25 mouse cellular contexts compared by ENCODE assay signal in the genomic region with DNA sequence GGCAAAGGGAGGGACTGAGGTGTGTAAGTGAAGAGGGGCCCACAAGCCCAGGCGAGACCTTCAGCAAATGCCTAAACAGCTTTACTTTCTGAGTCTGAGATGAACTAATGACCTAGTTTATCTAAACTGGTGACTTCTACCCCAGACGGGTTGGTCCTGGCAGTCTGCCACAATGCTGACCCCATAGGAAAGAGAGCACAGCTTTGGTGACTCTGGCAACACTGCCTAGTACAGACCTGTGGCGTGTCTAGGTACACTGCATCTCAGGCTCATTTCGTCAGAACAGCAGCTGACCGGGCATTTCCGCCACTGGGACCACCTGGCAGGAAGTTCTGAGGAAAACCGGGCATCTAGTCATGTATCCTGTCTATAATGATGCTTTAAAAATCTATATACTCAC.
DNase-seq lines count a peak whose midpoint lies in the region; ATAC-seq and TF ChIP-seq lines count a peak whose summit lies in the region.
"Had no signal": no experiment of that assay in that cellular context is flagged by ENCODE, and none has a peak within 500 bp of the region (broad histone marks: within the 10 kb centered on the region; RNA-seq: fewer than 3 reads in every experiment).

No protein-coding gene starts in this region.

- 0 out of 2 replicates have a peak, but pooled peaks have one; percentile 36 for ATAC-seq in heart, postnatal 0 days (ENCODE audit: insufficient read depth, low read depth)
- no peak for ATAC-seq in heart, embryonic 12.5 days (ENCODE audit: insufficient number of reproducible peaks, low FRiP score)
- ATAC-seq in liver, embryonic 13.5 days (ENCODE audit: low read depth), result peak; percentile 57; the same call in 1 of the 2 replicates
- ATAC-seq in liver, embryonic 11.5 days (replicated peaks; ENCODE audit: low FRiP score), result no peak
- ATAC-seq in liver, embryonic 16.5 days (ENCODE audit: low read depth), result peak; percentile 81
- ATAC-seq: CD4-positive, CD25-positive, alpha-beta regulatory T cell, adult 4 months; forebrain, embryonic 15.5 days; hindbrain, postnatal 0 days; inflammation-experienced regulatory T-cells, adult 6 months had no signal

- DNase-seq in heart, postnatal 0 days (ENCODE audit: low spot score), result no peak
- DNase-seq in liver, embryonic 13.5 days, result no peak
- no peak for DNase-seq in liver, embryonic 11.5 days (ENCODE audit: low spot score)
- peak; percentile 11 for DNase-seq in 416B (ENCODE audit: low read depth)
- no peak for DNase-seq in adrenal gland, adult 2 months
- DNase-seq: adrenal gland, adult 8-10 months; adrenal gland, postnatal 25 days; cerebellum, adult 18-20 months; cerebellum, adult 9-10 months; gastrocnemius, postnatal 25 days; heart, adult 2 months; heart, postnatal 10 days; heart, postnatal 36 days had no signal

- H3K27ac ChIP-seq in heart, postnatal 0 days (ENCODE audit: low read depth), result no peak overlapping the region
- H3K27ac ChIP-seq in heart, embryonic 12.5 days (ENCODE audit: poor library complexity, severe bottlenecking), result no peak overlapping the region
- H3K27ac ChIP-seq in liver, embryonic 13.5 days, result no peak overlapping the region
- H3K27ac ChIP-seq in liver, embryonic 11.5 days (ENCODE audit: low read depth, low read length), result no peak overlapping the region
- no peak overlapping the region for H3K27ac ChIP-seq in liver, embryonic 16.5 days (ENCODE audit: low read length)
- H3K27ac ChIP-seq: embryonic facial prominence, embryonic 12.5 days; forebrain, embryonic 12.5 days; forebrain, embryonic 15.5 days; heart, adult 2 months; heart, embryonic 10.5 days; hindbrain, embryonic 10.5 days; hindbrain, embryonic 14.5 days; hindbrain, postnatal 0 days had no signal

- H3K27me3 ChIP-seq in heart, postnatal 0 days (ENCODE audit: control insufficient read depth, insufficient read depth, low read length), result no peaks in the 10 kb centered on the region
- H3K27me3 ChIP-seq in heart, embryonic 12.5 days (replicated peaks), result no peaks in the 10 kb centered on the region
- H3K27me3 ChIP-seq in liver, embryonic 13.5 days, result no peaks in the 10 kb centered on the region
- no peaks in the 10 kb centered on the region for H3K27me3 ChIP-seq in liver, embryonic 11.5 days (replicated peaks; ENCODE audit: control insufficient read depth, insufficient read depth, low read length)
- H3K27me3 ChIP-seq in liver, embryonic 16.5 days (ENCODE audit: control insufficient read depth, insufficient read depth, low read depth, low read length), result no peaks in the 10 kb centered on the region
- H3K27me3 ChIP-seq: embryonic facial prominence, embryonic 12.5 days; forebrain, embryonic 12.5 days; forebrain, embryonic 15.5 days had no signal

- H3K9ac ChIP-seq in heart, postnatal 0 days (replicated peaks; ENCODE audit: low read depth, low read length), result no peak overlapping the region
- no peak overlapping the region for H3K9ac ChIP-seq in heart, embryonic 12.5 days
- no peak overlapping the region for H3K9ac ChIP-seq in liver, embryonic 13.5 days
- no peak overlapping the region for H3K9ac ChIP-seq in liver, embryonic 11.5 days (ENCODE audit: low read depth, low read length)
- no peak overlapping the region for H3K9ac ChIP-seq in liver, embryonic 16.5 days (ENCODE audit: low read depth, low read length)
- H3K9ac ChIP-seq: embryonic facial prominence, embryonic 12.5 days; forebrain, embryonic 12.5 days; forebrain, embryonic 15.5 days; hindbrain, embryonic 14.5 days had no signal

- TF ChIP-seq CTCF in heart, postnatal 0 days (IDR thresholded peaks at IDR 0.05; ENCODE audit: low read depth), result no peak

- no peaks in the 10 kb centered on the region for H3K9me3 ChIP-seq in heart, postnatal 0 days (replicated peaks; ENCODE audit: control insufficient read depth, low read length)
- H3K9me3 ChIP-seq in heart, embryonic 12.5 days (replicated peaks), result no peaks in the 10 kb centered on the region
- no peaks in the 10 kb centered on the region for H3K9me3 ChIP-seq in liver, embryonic 13.5 days (replicated peaks)
- no peaks in the 10 kb centered on the region for H3K9me3 ChIP-seq in liver, embryonic 11.5 days (ENCODE audit: control insufficient read depth, low read length)
- H3K9me3 ChIP-seq in liver, embryonic 16.5 days (replicated peaks; ENCODE audit: control insufficient read depth, low read length), result no peaks in the 10 kb centered on the region
- H3K9me3 ChIP-seq: embryonic facial prominence, embryonic 12.5 days; forebrain, embryonic 12.5 days; forebrain, embryonic 15.5 days; heart, embryonic 10.5 days; hindbrain, embryonic 10.5 days had no signal

- H3K4me3 ChIP-seq in heart, postnatal 0 days (ENCODE audit: low read depth, low read length), result no peak overlapping the region
- H3K4me3 ChIP-seq in heart, embryonic 12.5 days, result no peak overlapping the region
- H3K4me3 ChIP-seq in liver, embryonic 13.5 days (replicated peaks), result no peak overlapping the region
- no peak overlapping the region for H3K4me3 ChIP-seq in liver, embryonic 11.5 days (ENCODE audit: low read depth, low read length)
- no peak overlapping the region for H3K4me3 ChIP-seq in liver, embryonic 16.5 days (ENCODE audit: low read depth, low read length)
- H3K4me3 ChIP-seq: embryonic facial prominence, embryonic 12.5 days; erythroblast, embryonic 14.5 days; forebrain, embryonic 12.5 days; forebrain, embryonic 15.5 days; heart, adult 2 months; heart, embryonic 10.5 days; hindbrain, embryonic 10.5 days had no signal

- no peak overlapping the region for H3K4me2 ChIP-seq in heart, postnatal 0 days (ENCODE audit: low read depth, low read length)
- H3K4me2 ChIP-seq in heart, embryonic 12.5 days, result no peak overlapping the region
- no peak overlapping the region for H3K4me2 ChIP-seq in liver, embryonic 13.5 days
- H3K4me2 ChIP-seq in liver, embryonic 11.5 days, result no peak overlapping the region
- H3K4me2 ChIP-seq in liver, embryonic 16.5 days (ENCODE audit: low read depth, low read length), result no peak overlapping the region
- H3K4me2 ChIP-seq: embryonic facial prominence, embryonic 12.5 days; forebrain, embryonic 12.5 days; forebrain, embryonic 15.5 days; hindbrain, embryonic 14.5 days had no signal

- H3K36me3 ChIP-seq in heart, postnatal 0 days (replicated peaks; ENCODE audit: control insufficient read depth, insufficient read depth, low read length), result peaks cover 63% of the 10 kb centered on the region
- H3K36me3 ChIP-seq in heart, embryonic 12.5 days, result peaks cover 65% of the 10 kb centered on the region
- peaks cover 64% of the 10 kb centered on the region for H3K36me3 ChIP-seq in liver, embryonic 13.5 days
- peaks cover 18% of the 10 kb centered on the region; the same call in 1 of the 2 replicates for H3K36me3 ChIP-seq in liver, embryonic 11.5 days (ENCODE audit: control insufficient read depth, insufficient read depth, low read length)
- H3K36me3 ChIP-seq in liver, embryonic 16.5 days (ENCODE audit: control insufficient read depth, insufficient read depth), result peaks cover 3% of the 10 kb centered on the region

- no peak for TF ChIP-seq EP300 in heart, postnatal 0 days (IDR thresholded peaks at IDR 0.05; ENCODE audit: low read depth)

- H3K4me1 ChIP-seq in heart, postnatal 0 days (ENCODE audit: control insufficient read depth, insufficient read depth), result no peaks in the 10 kb centered on the region
- H3K4me1 ChIP-seq in heart, embryonic 12.5 days (replicated peaks), result peaks cover 4% of the 10 kb centered on the region
- H3K4me1 ChIP-seq in liver, embryonic 13.5 days (replicated peaks), result peaks cover 2% of the 10 kb centered on the region; the same call in 1 of the 2 replicates
- H3K4me1 ChIP-seq in liver, embryonic 11.5 days (replicated peaks; ENCODE audit: control insufficient read depth, insufficient read depth, low read length), result no peaks in the 10 kb centered on the region
- H3K4me1 ChIP-seq in liver, embryonic 16.5 days (ENCODE audit: control insufficient read depth, low read depth, low read length), result no peaks in the 10 kb centered on the region

- 61% methylated on average over 7 of the region's 7 CpGs for WGBS in heart, postnatal 0 days
- 65% methylated on average over 7 of the region's 7 CpGs for WGBS in heart, embryonic 12.5 days
- WGBS in liver, embryonic 13.5 days (ENCODE audit: insufficient replicate concordance), result 78% methylated on average over 7 of the region's 7 CpGs
- WGBS in liver, embryonic 11.5 days, result 81% methylated on average over 7 of the region's 7 CpGs
- 75% methylated on average over 7 of the region's 7 CpGs for WGBS in liver, embryonic 16.5 days (ENCODE audit: insufficient replicate concordance)

Comparison
In these comparisons a context has a peak if more than half of its experiments do, and no peak if none do; other contexts are left out.
1. ATAC-seq: peak in heart, postnatal 0 days (single experiment), liver, embryonic 13.5 days (single experiment) and liver, embryonic 16.5 days (single experiment); none in heart, embryonic 12.5 days (single experiment) and liver, embryonic 11.5 days (single experiment).